Mouse (Mus musculus) forebrain, embryonic 10.5 days (tissue): Measurements from ENCODE around the gene Pcdh15. TPM values are rescaled to one million over a fixed set of nuclear protein-coding genes. Genes with fewer than 3 reads are reported as not detected.
A peak's percentile ranks its signal among the peaks of the same experiment; 100 is the strongest.

Experiments
- DNase-seq: peaks from one replicate; pipeline ENCODE4 v3.0.0-alpha.2; 2017; ENCODE audit warnings: low spot score; ENCODE audit errors: extremely low spot score
- H3K27ac ChIP-seq: fragments of 300-500 bp; sonication (generic); 2 replicates; pipeline ENCODE4 v1.5.1; 2016; ENCODE audit warnings: mild to moderate bottlenecking
- H3K27me3 ChIP-seq: fragments of 300-500 bp; sonication (generic); 2 replicates; pipeline ENCODE4 v1.6.1; 2016; ENCODE audit warnings: mild to moderate bottlenecking; ENCODE audit not compliant: poor library complexity, severe bottlenecking
- H3K36me3 ChIP-seq: fragments of 300-500 bp; sonication (generic); replicated peaks from 2 replicates; pipeline ENCODE4 v1.6.1; 2016; ENCODE audit warnings: mild to moderate bottlenecking, moderate library complexity
- H3K4me1 ChIP-seq: fragments of 300-500 bp; sonication (generic); 2 replicates; pipeline ENCODE4 v1.6.1; 2016
- H3K4me3 ChIP-seq: fragments of 300-500 bp; sonication (generic); 2 replicates; pipeline ENCODE4 v1.5.1; 2016; ENCODE audit warnings: mild to moderate bottlenecking, moderate library complexity
- H3K9me3 ChIP-seq: fragments of 300-500 bp; sonication (generic); 2 replicates; pipeline ENCODE4 v1.6.1; 2016; ENCODE audit warnings: mild to moderate bottlenecking, moderate library complexity
- WGBS: fragments of 180-500 bp; shearing (Covaris S2); methylation state at CpG from one replicate; pipeline ENCODE4 v1.1.7; 2016; 5-methylcytosine and 5-hydroxymethylcytosine counted together
- polyA plus RNA-seq: library from polyadenylated mRNA; unstranded; fragments of >200 nt; fragmentation: Nextera tagmentation; extraction: Ambion mirVana; gene quantifications from 2 replicates; pipeline ENCODE4 v1.2.1, GENCODE M21; 2016

Gene Pcdh15
- polyA plus RNA-seq, 1 experiment from 2014 or later = 0.24 TPM

GRCm38 (mm10) chr10:73733246-73733645 is 634.1 kb downstream of the Pcdh15 start:
- H3K4me1 ChIP-seq = no peaks in the 10 kb centered on the region
- H3K27me3 ChIP-seq = no peaks in the 10 kb centered on the region
- no peak overlapping the region for H3K4me3 ChIP-seq
- H3K9me3 ChIP-seq = no peaks in the 10 kb centered on the region
- WGBS = 89% methylated on average over 7 of the region's 7 CpGs
- DNase-seq = no peak
- H3K27ac ChIP-seq = no peak overlapping the region
- H3K36me3 ChIP-seq = no peaks in the 10 kb centered on the region

GRCm38 (mm10) chr10:73749021-73749420 is 649.9 kb downstream of the Pcdh15 start:
- H3K9me3 ChIP-seq = no peaks in the 10 kb centered on the region
- no peaks in the 10 kb centered on the region for H3K27me3 ChIP-seq
- no peaks in the 10 kb centered on the region for H3K4me1 ChIP-seq
- whole genome bisulfite sequencing = 68% methylated on average over 2 of the region's 2 CpGs
- no peak overlapping the region for H3K27ac ChIP-seq
- H3K36me3 ChIP-seq = no peaks in the 10 kb centered on the region
- no peak for DNase-seq
- H3K4me3 ChIP-seq = no peak overlapping the region

- H3K27ac ChIP-seq = no peak overlapping the region
- no peak for DNase-seq
- WGBS = 64% methylated on average over 3 of the region's 3 CpGs
- no peak overlapping the region for H3K4me3 ChIP-seq
- no peaks in the 10 kb centered on the region for H3K9me3 ChIP-seq
- no peaks in the 10 kb centered on the region for H3K27me3 ChIP-seq
- H3K4me1 ChIP-seq = no peaks in the 10 kb centered on the region
- no peaks in the 10 kb centered on the region for H3K36me3 ChIP-seq
Measured at GRCm38 (mm10) chr10:73753876-73754275, 654.7 kb downstream of the Pcdh15 start.

- Histone ChIP-seq H3K27me3 (no peaks in the 10 kb centered on the region), H3K4me3 (no peak overlapping the region), H3K27ac (no peak overlapping the region), H3K4me1 (no peaks in the 10 kb centered on the region), H3K9me3 (no peaks in the 10 kb centered on the region), H3K36me3 (no peaks in the 10 kb centered on the region)
- DNase-seq = no peak
- 67% methylated on average over 4 of the region's 4 CpGs for WGBS
Measured at GRCm38 (mm10) chr10:73782945-73783344, 683.8 kb downstream of the Pcdh15 start.

GRCm38 (mm10) chr10:73788163-73788562 is 689.0 kb downstream of the Pcdh15 start:
- Histone ChIP-seq H3K9me3 (no peaks in the 10 kb centered on the region), H3K4me1 (no peaks in the 10 kb centered on the region), H3K27ac (no peak overlapping the region), H3K36me3 (no peaks in the 10 kb centered on the region), H3K27me3 (no peaks in the 10 kb centered on the region), H3K4me3 (no peak overlapping the region)
- WGBS = 93% methylated on average over 3 of the region's 3 CpGs
- DNase-seq = no peak

GRCm38 (mm10) chr10:73805069-73805468 is 705.9 kb downstream of the Pcdh15 start:
- H3K27ac ChIP-seq = no peak overlapping the region
- no peaks in the 10 kb centered on the region for H3K36me3 ChIP-seq
- H3K27me3 ChIP-seq = no peaks in the 10 kb centered on the region
- H3K4me3 ChIP-seq = no peak overlapping the region
- H3K9me3 ChIP-seq = no peaks in the 10 kb centered on the region
- WGBS = 90% methylated on average over 4 of the region's 4 CpGs
- no peak for DNase-seq
- H3K4me1 ChIP-seq = no peaks in the 10 kb centered on the region

- Histone ChIP-seq H3K4me3 (no peak overlapping the region), H3K27me3 (no peaks in the 10 kb centered on the region), H3K9me3 (no peaks in the 10 kb centered on the region), H3K27ac (no peak overlapping the region), H3K4me1 (no peaks in the 10 kb centered on the region), H3K36me3 (no peaks in the 10 kb centered on the region)
- DNase-seq = no peak
- 77% methylated on average over 8 of the region's 8 CpGs for WGBS
Measured at GRCm38 (mm10) chr10:73812311-73812710, 713.2 kb downstream of the Pcdh15 start.

- peak overlapping the region; percentile 35 for H3K4me3 ChIP-seq
- H3K4me1 ChIP-seq = peaks cover 20% of the 10 kb centered on the region
- DNase-seq = no peak
- no peaks in the 10 kb centered on the region for H3K36me3 ChIP-seq
- 30% methylated on average over 22 of the region's 22 CpGs for WGBS
- no peak overlapping the region for H3K27ac ChIP-seq
- peaks cover 16% of the 10 kb centered on the region for H3K27me3 ChIP-seq
- H3K9me3 ChIP-seq = no peaks in the 10 kb centered on the region
Measured at GRCm38 (mm10) chr10:73821657-73822583, 722.8 kb downstream of the Pcdh15 start.

GRCm38 (mm10) chr10:73823214-73823613 is 724.1 kb downstream of the Pcdh15 start:
- H3K36me3 ChIP-seq = no peaks in the 10 kb centered on the region
- H3K4me3 ChIP-seq = no peak overlapping the region
- H3K27ac ChIP-seq = no peak overlapping the region
- DNase-seq = no peak
- H3K4me1 ChIP-seq = peaks cover 20% of the 10 kb centered on the region
- WGBS = 70% methylated on average over 4 of the region's 4 CpGs
- H3K27me3 ChIP-seq = peaks cover 16% of the 10 kb centered on the region
- H3K9me3 ChIP-seq = no peaks in the 10 kb centered on the region

- Histone ChIP-seq H3K36me3 (no peaks in the 10 kb centered on the region), H3K9me3 (no peaks in the 10 kb centered on the region), H3K4me3 (no peak overlapping the region), H3K27me3 (peaks cover 12% of the 10 kb centered on the region), H3K27ac (no peak overlapping the region), H3K4me1 (peaks cover 13% of the 10 kb centered on the region)
- 56% methylated on average over 8 of the region's 8 CpGs for WGBS
- no peak for DNase-seq
Measured at GRCm38 (mm10) chr10:73826354-73826753, 727.2 kb downstream of the Pcdh15 start.

GRCm38 (mm10) chr10:73828781-73829180 is 729.6 kb downstream of the Pcdh15 start:
- Histone ChIP-seq H3K4me3 (no peak overlapping the region), H3K27ac (no peak overlapping the region), H3K36me3 (no peaks in the 10 kb centered on the region), H3K9me3 (no peaks in the 10 kb centered on the region), H3K4me1 (peaks cover 4% of the 10 kb centered on the region; the same call in 1 of the 2 replicates), H3K27me3 (no peaks in the 10 kb centered on the region)
- WGBS = 93% methylated on average over 2 of the region's 2 CpGs
- DNase-seq = no peak

- no peaks in the 10 kb centered on the region for H3K36me3 ChIP-seq
- WGBS = 87% methylated on average over 3 of the region's 3 CpGs
- no peak overlapping the region for H3K4me3 ChIP-seq
- H3K27ac ChIP-seq = no peak overlapping the region
- H3K9me3 ChIP-seq = no peaks in the 10 kb centered on the region
- no peaks in the 10 kb centered on the region for H3K27me3 ChIP-seq
- DNase-seq = no peak
- H3K4me1 ChIP-seq = no peaks in the 10 kb centered on the region
Measured at GRCm38 (mm10) chr10:73844998-73845397, 745.9 kb downstream of the Pcdh15 start.

- H3K27ac ChIP-seq = no peak overlapping the region
- H3K9me3 ChIP-seq = no peaks in the 10 kb centered on the region
- no peaks in the 10 kb centered on the region for H3K4me1 ChIP-seq
- no peak for DNase-seq
- H3K4me3 ChIP-seq = no peak overlapping the region
- 79% methylated on average over 4 of the region's 4 CpGs for WGBS
- no peaks in the 10 kb centered on the region for H3K36me3 ChIP-seq
- no peaks in the 10 kb centered on the region for H3K27me3 ChIP-seq
Measured at GRCm38 (mm10) chr10:73862181-73862580, 763.0 kb downstream of the Pcdh15 start.
